Mouse (Mus musculus) kidney, adult 18-20 months (tissue): ENCODE data around the gene Osr1.
A peak's percentile ranks its signal among the peaks of the same experiment; 100 is the strongest.

Experiments
- DNase-seq: peaks from one replicate; pipeline ENCODE4 v3.0.0; 2021

Osr1 gene

DNA sequence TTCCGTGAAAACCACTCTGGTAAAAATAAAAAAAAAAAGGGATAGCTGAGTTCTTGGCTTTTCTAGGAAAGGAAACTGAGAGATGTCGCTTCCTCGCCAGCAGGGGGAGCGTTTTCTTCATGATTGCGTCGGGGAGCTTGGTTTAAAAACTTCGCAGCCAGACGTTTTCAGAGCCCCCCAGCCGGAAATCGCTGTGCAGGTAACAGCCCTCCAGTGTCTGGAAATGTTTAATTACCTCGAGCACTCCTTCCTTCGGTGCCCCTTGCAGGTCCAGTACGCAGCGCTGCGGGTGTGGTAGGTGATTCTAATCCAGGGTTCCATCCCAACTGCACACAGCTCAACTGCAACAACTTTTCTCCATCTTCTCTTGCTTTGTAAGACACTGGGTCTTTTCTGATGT lies at the start of gene Osr1:
Gene Osr1, plus strand, starts transcription at position 146 of the 400 bp plus-strand sequence.
- peak; percentile 71 for DNase-seq

- no peak for DNase-seq
These were observed 19.6 kb upstream of the Osr1 start for GRCm38 (mm10) chr12:9550328-9550727.

DNA sequence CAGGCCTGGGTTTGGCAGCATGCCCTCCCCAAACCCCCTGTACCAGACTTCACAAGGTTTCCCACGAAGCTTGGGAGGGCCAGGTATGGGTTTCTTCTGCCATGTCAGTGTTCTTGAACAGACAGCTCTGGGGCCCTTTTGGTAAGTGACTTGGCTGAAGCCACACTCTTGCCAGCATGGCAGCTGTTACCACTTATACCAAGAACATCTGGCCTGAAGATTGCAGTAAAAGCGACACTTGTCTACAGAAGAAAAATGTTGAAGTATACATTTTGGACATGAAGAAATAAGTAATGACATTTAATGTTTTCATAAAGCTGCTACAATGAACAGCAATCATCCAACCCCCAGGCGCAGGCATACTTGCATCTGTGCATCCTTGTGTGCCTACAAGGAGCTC lies 5.0 kb upstream of the Osr1 start:
- no peak for DNase-seq

GRCm38 (mm10) chr12:9570496-9570995 lies 630 bp downstream of the Osr1 start:
- no peak for DNase-seq

DNA sequence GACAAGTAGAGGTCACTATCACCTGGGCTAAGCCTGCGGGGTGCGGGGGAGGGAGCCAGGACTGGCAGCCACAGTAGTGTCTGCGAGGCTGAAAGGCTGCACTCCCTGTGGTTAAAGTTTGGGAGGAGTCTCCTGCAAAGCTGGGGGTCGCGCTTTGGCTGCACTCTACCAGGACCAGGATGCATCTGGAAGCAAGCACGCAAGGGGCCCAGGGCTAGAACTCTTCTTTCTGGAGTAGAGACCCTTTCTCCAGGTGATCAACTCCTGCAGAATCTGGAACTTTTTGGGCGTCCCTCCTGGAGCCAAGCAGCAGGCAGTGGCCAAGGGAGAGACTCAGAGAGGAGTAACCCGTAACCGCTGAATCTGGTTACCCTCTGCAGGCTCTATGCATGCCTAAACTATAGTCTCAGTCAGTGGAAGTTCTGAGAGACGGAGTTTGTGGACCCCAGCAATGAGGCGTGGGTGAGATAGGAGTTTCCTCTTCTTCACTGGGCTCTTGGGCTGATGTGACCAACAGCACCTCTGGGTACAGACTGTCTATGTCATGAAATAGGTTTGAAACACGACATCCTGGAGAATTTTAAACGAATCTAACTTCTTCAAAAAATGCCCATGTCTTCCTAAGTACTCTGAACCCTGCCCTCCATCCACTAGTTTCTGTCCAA lies 1.5 kb downstream of the Osr1 start:
- no peak for DNase-seq

GRCm38 (mm10) chr12:9572022-9572421 lies 2.1 kb downstream of the Osr1 start:
- no peak for DNase-seq

- no peak for DNase-seq
These were observed 3.8 kb downstream of the Osr1 start for GRCm38 (mm10) chr12:9573682-9574081.

GRCm38 (mm10) chr12:9574244-9574871 lies 4.4 kb downstream of the Osr1 start:
- peak; percentile 50 for DNase-seq

- DNase-seq = no peak
These were observed 5.5 kb downstream of the Osr1 start for GRCm38 (mm10) chr12:9575158-9576042.

- no peak for DNase-seq
These were observed 6.2 kb downstream of the Osr1 start for GRCm38 (mm10) chr12:9576043-9576538.

DNA sequence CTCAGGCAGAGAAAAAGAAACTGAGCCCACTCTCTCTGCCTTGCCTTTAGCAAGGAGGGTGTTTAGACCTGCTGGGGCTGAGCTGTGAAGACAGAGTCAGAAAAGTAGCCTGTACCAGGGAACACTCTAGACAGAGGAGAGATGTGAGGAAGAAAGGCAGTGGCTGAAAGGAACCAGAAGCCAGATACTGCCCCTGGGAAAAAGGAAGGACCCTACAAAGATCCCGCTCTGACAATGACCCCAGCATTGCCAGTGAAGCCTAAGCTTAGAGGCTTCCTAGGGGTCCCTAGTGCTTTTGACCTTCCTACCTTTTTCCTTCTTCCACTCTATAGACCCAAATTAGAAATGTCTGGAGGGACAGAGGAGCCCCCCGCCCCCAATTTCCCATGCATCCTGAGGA lies 7.7 kb downstream of the Osr1 start:
- DNase-seq = no peak

- DNase-seq = no peak
These were observed 8.7 kb downstream of the Osr1 start for GRCm38 (mm10) chr12:9578591-9578990.

DNA sequence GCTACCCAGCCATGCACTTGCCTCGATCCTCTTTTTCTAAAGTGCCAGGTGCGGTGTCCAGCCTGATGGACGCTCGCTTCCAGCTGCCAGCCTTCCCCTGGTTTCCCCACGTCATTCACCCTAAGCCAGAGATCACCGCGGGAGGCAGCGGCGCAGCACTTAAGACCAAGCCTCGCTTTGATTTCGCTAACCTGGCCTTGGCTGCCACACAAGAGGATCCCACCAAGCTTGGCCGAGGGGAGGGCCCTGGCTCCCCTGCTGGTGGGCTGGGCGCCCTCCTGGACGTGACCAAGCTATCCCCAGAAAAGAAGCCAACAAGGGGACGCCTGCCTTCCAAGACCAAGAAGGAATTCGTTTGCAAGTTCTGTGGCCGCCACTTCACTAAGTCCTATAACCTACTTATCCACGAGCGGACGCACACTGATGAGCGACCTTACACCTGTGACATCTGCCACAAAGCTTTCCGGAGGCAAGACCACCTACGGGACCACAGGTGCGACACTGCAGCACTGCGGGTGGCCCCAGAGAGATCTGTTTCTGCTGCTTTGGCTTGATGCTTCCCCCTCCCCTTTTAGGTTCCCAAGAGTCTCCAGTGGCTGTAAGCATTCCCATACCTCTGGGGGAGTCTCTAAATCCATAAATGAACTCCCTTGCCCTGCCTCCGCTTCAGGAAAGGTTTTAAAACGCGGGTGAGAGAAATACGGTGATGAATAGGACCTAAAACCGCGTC lies 9.6 kb downstream of the Osr1 start:
- DNase-seq = no peak

DNA sequence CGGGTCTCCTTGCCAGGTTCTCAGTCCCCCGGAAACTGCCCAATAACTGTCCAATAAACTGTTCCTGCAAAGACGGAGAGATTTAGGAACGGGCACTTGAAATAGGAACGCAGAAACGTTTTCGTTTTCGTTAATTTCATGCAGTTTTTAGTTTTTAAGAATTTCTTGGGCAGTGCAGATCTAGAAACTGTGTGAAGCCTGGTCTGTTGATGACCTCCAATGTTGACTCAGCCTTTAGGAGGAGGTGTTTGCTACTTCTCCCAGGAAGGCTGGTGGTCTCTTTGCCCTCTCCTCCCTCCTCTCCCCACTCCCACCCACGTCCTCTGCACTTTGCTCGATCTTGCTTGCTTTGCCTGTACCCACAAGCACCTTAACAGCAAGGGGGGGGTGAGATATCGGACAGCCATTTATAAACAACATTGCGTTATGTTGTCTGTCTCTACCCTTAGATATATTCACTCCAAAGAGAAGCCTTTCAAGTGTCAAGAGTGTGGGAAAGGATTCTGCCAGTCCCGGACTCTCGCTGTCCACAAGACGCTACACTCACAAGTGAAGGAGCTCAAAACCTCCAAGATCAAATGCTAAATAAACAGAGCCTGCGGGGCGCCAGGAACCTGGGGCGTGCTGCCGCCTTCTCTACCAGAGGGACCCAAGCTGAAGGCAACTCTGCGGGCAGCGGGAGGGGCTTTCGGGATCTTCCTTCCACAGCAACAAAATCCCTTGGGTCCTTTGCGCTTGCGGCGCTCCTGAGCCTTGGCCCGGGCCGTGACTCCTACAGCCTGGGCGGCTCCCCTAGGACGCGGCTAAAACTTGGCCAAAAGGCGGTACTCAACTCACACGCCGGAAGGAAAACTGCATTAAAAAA lies 10.4 kb downstream of the Osr1 start:
- DNase-seq = peak; percentile 19

GRCm38 (mm10) chr12:9581011-9581410 lies 11.1 kb downstream of the Osr1 start:
- DNase-seq = no peak

- no peak for DNase-seq
These were observed 11.6 kb downstream of the Osr1 start for GRCm38 (mm10) chr12:9581506-9581905.

DNA sequence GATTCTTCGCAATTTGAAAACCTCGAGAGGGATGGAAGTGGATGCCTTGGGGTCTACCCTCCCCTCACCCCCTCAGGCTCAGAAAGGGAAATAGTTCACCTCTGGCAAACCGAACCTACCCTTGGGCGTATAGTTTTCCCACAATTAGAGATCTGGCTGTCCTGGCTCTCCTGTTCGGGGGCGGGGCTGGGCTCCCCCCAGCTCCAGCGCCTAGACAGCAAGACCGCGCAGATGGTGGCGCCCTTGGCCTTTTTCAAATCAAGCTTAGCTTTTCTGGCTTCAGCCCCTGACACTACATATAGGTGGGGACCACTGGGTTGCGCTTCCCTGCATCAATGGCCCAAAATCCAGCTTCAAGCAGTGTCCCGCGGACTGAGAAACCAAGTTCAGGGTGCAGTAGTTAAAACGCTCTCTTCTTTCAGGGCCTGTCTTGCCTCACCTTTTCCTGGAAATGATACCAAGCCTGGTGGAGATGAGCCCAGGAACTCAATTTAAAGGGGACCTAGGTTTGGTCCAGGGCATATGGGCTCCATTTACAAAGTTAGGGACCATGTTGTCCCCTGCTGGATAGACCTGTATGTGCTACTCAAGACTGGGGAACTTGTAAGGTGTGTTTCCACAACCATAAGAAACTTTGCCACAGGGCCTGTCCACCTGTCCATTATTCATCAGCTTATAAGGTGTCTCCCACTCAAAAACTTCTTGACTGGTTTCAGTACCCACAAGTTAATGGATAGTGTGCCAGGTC lies 12.5 kb downstream of the Osr1 start:
- DNase-seq = no peak

- DNase-seq = no peak
These were observed 13.5 kb downstream of the Osr1 start for GRCm38 (mm10) chr12:9583380-9583779.

GRCm38 (mm10) chr12:9584366-9585084 lies 14.6 kb downstream of the Osr1 start:
- DNase-seq = peak; percentile 55

DNA sequence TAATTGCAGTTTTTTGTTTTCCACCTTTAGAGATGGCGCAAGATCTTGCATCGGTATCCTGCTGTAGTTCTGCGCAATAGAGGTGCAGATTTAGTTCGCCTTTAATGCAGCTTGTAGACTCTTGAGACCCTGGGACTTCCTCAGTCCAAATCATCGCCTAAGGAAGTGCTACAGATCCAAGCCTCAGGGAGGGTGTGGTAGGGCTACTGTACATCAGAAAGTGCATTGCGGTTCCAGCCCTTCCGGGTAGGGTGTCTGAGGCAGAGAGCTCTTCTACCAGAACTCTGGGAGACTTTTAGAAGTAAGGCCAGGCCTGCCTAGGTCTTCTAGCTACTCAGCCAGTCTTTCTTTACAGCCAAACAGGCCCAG lies 15.2 kb downstream of the Osr1 start:
- no peak for DNase-seq
